Mouse (Mus musculus) heart, embryonic 11.5 days (tissue): Measurements from ENCODE around the gene T. TPM values are rescaled to one million over a fixed set of nuclear protein-coding genes. Genes with fewer than 3 reads are reported as not detected.

Source experiments
- ATAC-seq: fragments of 200-750 bp; cut with Nextera tagmentation; replicated peaks from 2 replicates; pipeline ENCODE4 v1.8.0; 2017; ENCODE audit warnings: moderate library complexity; ENCODE audit not compliant: insufficient number of reproducible peaks, low FRiP score, low TSS enrichment
- H3K27ac ChIP-seq: fragments of 300-500 bp; sonication (generic); 2 replicates; pipeline ENCODE4 v1.5.1; 2014; ENCODE audit warnings: mild to moderate bottlenecking, low read depth, low read length
- H3K27me3 ChIP-seq: fragments of 300-500 bp; sonication (generic); 2 replicates; pipeline ENCODE4 v1.6.1; 2014; ENCODE audit warnings: mild to moderate bottlenecking, low read length, mixed read lengths; ENCODE audit not compliant: control insufficient read depth, insufficient read depth
- H3K36me3 ChIP-seq: fragments of 300-500 bp; sonication (generic); 2 replicates; pipeline ENCODE4 v1.6.1; 2014; ENCODE audit warnings: mild to moderate bottlenecking, low read length, moderate library complexity, mixed read lengths; ENCODE audit not compliant: control insufficient read depth, insufficient read depth
- H3K4me1 ChIP-seq: fragments of 300-500 bp; sonication (generic); 2 replicates; pipeline ENCODE4 v1.6.1; 2014; ENCODE audit warnings: low read length; ENCODE audit not compliant: control insufficient read depth, insufficient read depth
- H3K4me2 ChIP-seq: fragments of 300-500 bp; sonication (generic); 2 replicates; pipeline ENCODE4 v1.6.1; 2014; ENCODE audit warnings: mild to moderate bottlenecking, moderate library complexity
- H3K4me3 ChIP-seq: fragments of 300-500 bp; sonication (generic); 2 replicates; pipeline ENCODE4 v1.5.1; 2014; ENCODE audit warnings: low read depth, low read length
- H3K9ac ChIP-seq: fragments of 300-500 bp; sonication (generic); 2 replicates; pipeline ENCODE4 v1.6.1; 2014; ENCODE audit warnings: mild to moderate bottlenecking, low read depth, low read length, moderate library complexity
- H3K9me3 ChIP-seq: fragments of 300-500 bp; sonication (generic); replicated peaks from 2 replicates; pipeline ENCODE4 v1.6.1; 2016; ENCODE audit warnings: low read length; ENCODE audit not compliant: control insufficient read depth
- WGBS: fragments of 180-500 bp; shearing (Covaris S2); extraction: QIAGEN DNeasy Blood & Tissue Kit; methylation state at CpG from one replicate; pipeline ENCODE4 v1.1.7; 2014; ENCODE audit not compliant: insufficient replicate concordance; 5-methylcytosine and 5-hydroxymethylcytosine counted together
- polyA plus RNA-seq: library from polyadenylated mRNA; unstranded; fragments of >200 nt; fragmentation: Nextera tagmentation; extraction: Ambion mirVana; gene quantifications from 2 replicates; pipeline ENCODE4 v1.2.1, GENCODE M21; 2014

The T gene
- polyA plus RNA-seq, 1 experiment from 2014 or later, result 0.24 TPM

GRCm38 (mm10) chr17:8468716-8469344 is 34.6 kb downstream of the T start:
- WGBS, result 14% methylated on average over 19 of the region's 19 CpGs
- ATAC-seq, result no peak
- Histone ChIP-seq H3K36me3 (no peaks in the 10 kb centered on the region), H3K27ac (no peak overlapping the region), H3K9me3 (no peaks in the 10 kb centered on the region), H3K27me3 (peaks cover 45% of the 10 kb centered on the region), H3K4me1 (no peaks in the 10 kb centered on the region), H3K4me3 (no peak overlapping the region), H3K4me2 (no peak overlapping the region), H3K9ac (no peak overlapping the region)

DNA sequence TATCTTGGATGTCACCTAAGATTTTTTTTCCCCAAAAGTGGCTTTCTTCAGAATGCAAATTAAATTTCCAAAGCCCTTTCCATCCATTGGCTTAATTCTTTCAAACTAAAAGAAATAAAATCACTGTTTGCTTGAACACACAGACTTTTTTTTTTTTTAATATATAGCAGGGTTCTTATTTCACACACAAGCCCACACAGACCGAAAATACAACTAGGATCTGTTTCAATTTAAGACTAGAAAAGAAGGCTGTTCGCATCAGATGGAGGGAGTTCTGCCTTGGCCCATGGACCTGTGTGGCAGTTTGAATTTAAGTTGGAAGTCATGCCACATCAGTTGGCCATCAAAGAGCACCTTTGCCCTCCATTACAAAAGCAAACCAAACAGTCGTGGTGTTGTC is 44.3 kb downstream of the T start:
- WGBS, result 71% methylated on average over 3 of the region's 3 CpGs

DNA sequence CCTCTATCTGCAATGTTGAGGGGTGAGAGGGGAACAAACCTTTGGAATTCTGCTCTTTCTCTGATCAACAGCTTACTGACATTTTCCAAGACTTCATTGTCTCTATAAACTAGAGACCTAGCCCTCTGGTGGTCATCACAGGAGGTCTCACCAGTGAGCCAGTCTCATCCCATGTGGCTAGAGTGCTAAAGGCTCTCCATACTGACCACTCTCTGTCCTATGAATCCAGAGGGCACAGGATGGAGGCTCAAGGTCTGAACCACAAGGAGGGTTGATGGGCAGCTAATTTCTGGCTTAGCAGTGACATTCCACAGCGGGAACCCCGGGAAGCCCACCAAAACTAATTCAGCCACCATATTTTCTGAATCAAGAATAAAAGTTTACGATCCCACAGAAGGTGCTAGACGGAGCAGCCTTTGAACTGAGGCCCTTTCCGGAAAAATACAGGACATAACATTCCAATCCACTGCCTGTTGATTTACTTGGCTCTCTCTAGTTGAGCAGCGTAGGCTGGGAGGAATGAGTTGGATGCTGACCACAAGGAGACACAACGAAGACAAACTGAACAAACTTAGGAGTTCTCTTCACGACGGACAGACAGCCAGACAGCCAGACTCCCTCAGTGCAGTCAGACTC is 45.4 kb downstream of the T start:
- H3K36me3 ChIP-seq, result no peaks in the 10 kb centered on the region
- no peak for ATAC-seq
- H3K4me2 ChIP-seq, result no peak overlapping the region
- no peaks in the 10 kb centered on the region for H3K4me1 ChIP-seq
- H3K27me3 ChIP-seq, result no peaks in the 10 kb centered on the region; the same call in 1 of the 2 replicates
- H3K4me3 ChIP-seq, result no peak overlapping the region
- 84% methylated on average over 9 of the region's 9 CpGs for WGBS
- no peak overlapping the region for H3K9ac ChIP-seq
- no peaks in the 10 kb centered on the region for H3K9me3 ChIP-seq
- no peak overlapping the region for H3K27ac ChIP-seq

More for the DNA sequence above, 44.3 kb downstream of the T start:
- no peaks in the 10 kb centered on the region for H3K9me3 ChIP-seq
- H3K27ac ChIP-seq, result no peak overlapping the region
- no peaks in the 10 kb centered on the region; the same call in 1 of the 2 replicates for H3K27me3 ChIP-seq
- H3K4me1 ChIP-seq, result no peaks in the 10 kb centered on the region
- no peak for ATAC-seq
- H3K36me3 ChIP-seq, result no peaks in the 10 kb centered on the region
- H3K4me3 ChIP-seq, result no peak overlapping the region
- H3K4me2 ChIP-seq, result no peak overlapping the region
- H3K9ac ChIP-seq, result no peak overlapping the region

DNA sequence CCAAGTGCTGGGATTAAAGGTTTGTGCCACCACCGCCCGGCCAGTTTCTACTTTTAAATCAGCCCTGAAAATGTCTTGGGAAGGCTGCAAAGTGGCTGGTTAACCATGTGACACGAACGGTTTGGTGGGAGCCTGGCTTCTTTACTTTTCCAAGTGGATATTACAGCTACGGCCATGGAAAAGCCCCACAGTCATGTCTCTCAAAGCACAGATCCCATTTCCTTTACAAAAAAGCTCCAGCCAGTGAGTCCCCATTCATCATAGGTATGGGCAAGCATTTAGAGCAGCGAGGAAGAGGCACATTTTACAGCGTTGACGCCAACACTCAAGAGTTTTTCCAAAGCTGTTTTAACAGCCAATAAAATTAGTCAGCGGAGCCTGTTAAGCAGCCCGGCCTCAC is 47.6 kb downstream of the T start:
- Histone ChIP-seq H3K36me3 (no peaks in the 10 kb centered on the region), H3K9me3 (no peaks in the 10 kb centered on the region), H3K27ac (no peak overlapping the region), H3K4me1 (no peaks in the 10 kb centered on the region), H3K9ac (no peak overlapping the region), H3K4me2 (no peak overlapping the region), H3K4me3 (no peak overlapping the region), H3K27me3 (no peaks in the 10 kb centered on the region; the same call in 1 of the 2 replicates)
- 82% methylated on average over 10 of the region's 10 CpGs for WGBS
- ATAC-seq, result no peak

DNA sequence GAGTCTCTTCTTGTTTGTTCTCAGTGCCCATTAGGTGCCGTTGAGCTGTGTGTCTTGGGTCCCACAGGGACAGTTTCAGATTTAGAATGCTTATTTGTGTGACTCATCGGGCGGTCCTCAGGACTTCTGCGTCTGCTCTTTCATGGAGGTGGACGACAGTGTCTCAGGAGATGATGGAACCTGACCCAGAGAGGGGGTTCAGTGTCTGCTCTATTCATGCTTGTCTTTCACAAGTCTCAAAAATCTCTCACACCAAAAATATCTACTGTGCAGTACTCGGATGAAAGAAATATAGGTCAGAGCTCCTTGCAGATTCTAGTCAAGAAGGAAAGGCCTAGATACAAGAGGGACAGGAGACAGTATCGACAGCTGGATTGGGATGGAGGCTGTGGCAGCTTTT is 48.7 kb downstream of the T start:
- Histone ChIP-seq H3K4me2 (no peak overlapping the region), H3K9ac (no peak overlapping the region), H3K27me3 (no peaks in the 10 kb centered on the region; the same call in 1 of the 2 replicates), H3K36me3 (no peaks in the 10 kb centered on the region), H3K9me3 (no peaks in the 10 kb centered on the region), H3K27ac (no peak overlapping the region), H3K4me3 (no peak overlapping the region), H3K4me1 (no peaks in the 10 kb centered on the region)
- WGBS, result 76% methylated on average over 7 of the region's 7 CpGs
- ATAC-seq, result no peak

DNA sequence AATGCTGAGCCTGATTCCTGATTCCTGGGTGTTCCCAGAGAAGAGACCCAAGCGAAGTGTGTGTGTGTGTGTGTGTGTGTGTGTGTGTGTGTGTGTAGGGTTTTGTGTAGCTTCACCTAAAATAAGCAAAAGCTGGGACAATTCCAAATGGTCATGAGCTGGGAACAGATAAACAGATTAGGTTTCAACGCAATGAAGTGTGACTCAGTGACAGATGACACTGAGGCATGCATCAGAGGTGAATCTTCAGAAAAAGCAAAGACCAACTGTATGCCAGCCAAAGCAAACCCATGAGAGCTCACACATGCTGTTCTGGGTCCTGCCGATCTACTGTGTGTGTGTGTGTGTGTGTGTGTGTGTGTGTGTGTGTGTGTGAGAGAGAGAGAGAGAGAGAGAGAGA is 50.0 kb downstream of the T start:
- H3K4me1 ChIP-seq, result no peaks in the 10 kb centered on the region
- no peak for ATAC-seq
- no peaks in the 10 kb centered on the region for H3K36me3 ChIP-seq
- H3K9ac ChIP-seq, result no peak overlapping the region
- H3K4me3 ChIP-seq, result no peak overlapping the region
- H3K27me3 ChIP-seq, result no peaks in the 10 kb centered on the region
- no peaks in the 10 kb centered on the region for H3K9me3 ChIP-seq
- no peak overlapping the region for H3K4me2 ChIP-seq
- H3K27ac ChIP-seq, result no peak overlapping the region
- WGBS, result 50% methylated on average over 3 of the region's 3 CpGs

DNA sequence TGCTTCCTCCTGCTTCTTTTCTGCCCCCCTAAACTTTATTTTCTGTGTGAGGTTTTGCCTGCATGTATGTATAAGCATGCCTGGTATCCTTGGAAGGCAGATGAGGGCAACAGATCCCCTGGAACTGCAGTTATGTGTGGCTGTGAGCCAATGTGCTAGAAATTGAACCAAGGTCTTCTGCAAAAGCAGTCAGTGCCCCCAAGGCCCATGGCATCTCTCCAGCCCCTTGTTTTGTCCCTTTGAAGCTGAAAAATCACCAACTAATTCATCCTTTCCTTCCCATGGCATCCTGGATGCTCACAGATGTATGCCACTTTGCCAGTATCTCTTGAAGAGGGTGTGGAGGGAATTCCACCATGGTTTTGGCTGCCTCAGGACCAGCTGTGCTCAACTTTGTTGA is 50.9 kb downstream of the T start:
- no peaks in the 10 kb centered on the region for H3K36me3 ChIP-seq
- H3K27ac ChIP-seq, result no peak overlapping the region
- no peak overlapping the region for H3K4me2 ChIP-seq
- no peaks in the 10 kb centered on the region for H3K4me1 ChIP-seq
- no peak overlapping the region for H3K4me3 ChIP-seq
- no peaks in the 10 kb centered on the region for H3K9me3 ChIP-seq
- no peak for ATAC-seq
- H3K27me3 ChIP-seq, result no peaks in the 10 kb centered on the region
- no peak overlapping the region for H3K9ac ChIP-seq

DNA sequence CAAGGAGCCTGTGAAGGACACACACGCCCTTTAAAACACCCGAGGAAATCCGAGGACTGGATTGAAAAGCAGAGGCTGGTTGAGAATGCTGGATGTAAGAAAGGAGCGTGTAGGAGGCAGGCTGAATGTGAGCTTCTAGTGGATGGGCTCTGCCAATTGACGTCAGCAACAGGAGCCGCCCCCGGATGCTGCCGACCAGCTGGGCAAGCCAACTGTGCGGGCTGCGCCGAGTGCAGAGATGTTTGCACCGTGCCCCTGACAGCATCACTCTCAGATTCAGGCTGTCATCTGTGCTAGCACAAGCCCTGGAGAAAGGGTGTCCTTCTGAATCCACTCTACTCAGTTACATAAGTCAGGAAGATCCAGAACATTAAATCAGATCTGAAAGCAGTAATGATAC is 53.6 kb downstream of the T start:
- no peak for ATAC-seq
- WGBS, result 46% methylated on average over 12 of the region's 12 CpGs
- Histone ChIP-seq H3K9me3 (no peaks in the 10 kb centered on the region), H3K36me3 (no peaks in the 10 kb centered on the region), H3K27me3 (no peaks in the 10 kb centered on the region), H3K4me1 (no peaks in the 10 kb centered on the region), H3K27ac (no peak overlapping the region), H3K4me3 (no peak overlapping the region), H3K4me2 (no peak overlapping the region), H3K9ac (no peak overlapping the region)

- 84% methylated on average over 5 of the region's 5 CpGs for WGBS
- Histone ChIP-seq H3K4me2 (no peak overlapping the region), H3K27ac (no peak overlapping the region), H3K27me3 (no peaks in the 10 kb centered on the region), H3K9ac (no peak overlapping the region), H3K4me3 (no peak overlapping the region), H3K4me1 (no peaks in the 10 kb centered on the region), H3K36me3 (no peaks in the 10 kb centered on the region), H3K9me3 (no peaks in the 10 kb centered on the region)
- no peak for ATAC-seq
These were observed 56.7 kb downstream of the T start for GRCm38 (mm10) chr17:8490971-8491370.
